Mouse (Mus musculus): ENCODE data around the gene Wdr6.
"Not testable (repeated sequence)": the region's sequence is repeated elsewhere in the genome, so short reads cannot be mapped to it uniquely, and the experiment has no call there.

Wdr6 gene

GRCm38 (mm10) chr9:108578545-108579343 is at the start of gene Wdr6:
Wdr6 (minus strand) TSS chr9:108578739.
- peak; percentile 94 for DNase-seq (ENCODE audit: low spot score)

DNA sequence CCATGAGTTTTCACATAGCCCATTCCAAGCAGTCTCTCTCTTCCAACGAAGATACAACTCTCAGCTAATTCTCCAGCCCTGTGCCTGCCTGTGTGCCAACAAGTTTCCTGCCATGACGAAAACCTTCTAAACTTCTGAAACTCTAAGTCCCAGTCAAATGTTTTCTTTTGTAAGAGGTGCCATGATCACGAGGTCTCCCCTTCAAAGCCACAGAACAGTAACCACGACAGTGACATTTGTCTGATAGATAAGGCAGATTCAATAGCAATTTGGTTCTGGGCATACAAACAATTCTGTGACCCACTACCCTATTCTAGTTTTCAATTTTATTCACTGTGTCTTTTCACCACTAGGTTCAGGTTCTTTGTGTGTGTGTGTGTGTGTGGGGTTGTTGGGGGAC is 49.6 kb upstream of the Wdr6 start:
- no peak for DNase-seq (ENCODE audit: low spot score)

DNA sequence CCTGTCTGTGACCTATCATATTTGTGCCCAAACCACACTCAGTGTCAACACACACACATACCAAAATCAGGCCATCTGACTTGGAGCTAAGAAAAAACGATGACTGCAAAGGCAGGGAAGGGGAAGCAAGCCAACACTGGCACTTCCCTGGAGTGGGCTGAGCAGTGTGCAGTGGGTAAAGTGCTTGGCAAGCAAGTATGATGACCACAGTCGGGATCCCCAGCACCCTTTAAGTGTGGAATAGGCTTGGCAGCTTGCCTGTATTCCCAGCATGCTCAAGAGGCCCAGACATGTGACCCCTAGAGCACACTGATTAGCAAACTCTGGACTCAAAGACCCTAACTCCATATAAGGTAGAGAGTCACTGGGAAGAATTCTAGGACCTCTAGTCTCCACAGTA is 48.0 kb upstream of the Wdr6 start:
- DNase-seq (ENCODE audit: low spot score), result no peak

GRCm38 (mm10) chr9:108617301-108617700 is 38.8 kb upstream of the Wdr6 start:
- DNase-seq (ENCODE audit: low spot score), result no peak

DNA sequence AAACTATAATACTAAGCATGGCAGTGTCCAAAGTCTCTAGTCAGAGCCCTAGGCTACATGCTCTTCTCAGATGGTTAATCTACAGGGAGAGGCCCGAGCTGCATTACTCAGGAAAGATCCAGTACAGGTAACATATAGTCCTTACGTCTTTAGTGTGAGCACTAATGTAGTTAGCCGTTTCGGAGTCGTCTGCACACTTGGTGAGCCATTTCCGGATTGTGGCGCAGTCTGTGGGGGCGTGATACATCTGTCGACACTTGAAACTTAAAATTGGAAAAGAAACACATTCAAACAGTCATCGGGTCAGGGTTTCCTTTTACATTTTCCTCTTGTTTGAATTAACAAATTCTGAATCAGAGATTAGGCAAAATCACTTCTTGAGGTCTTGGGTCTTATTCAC is 32.9 kb upstream of the Wdr6 start:
- no peak for DNase-seq (ENCODE audit: low spot score)

DNA sequence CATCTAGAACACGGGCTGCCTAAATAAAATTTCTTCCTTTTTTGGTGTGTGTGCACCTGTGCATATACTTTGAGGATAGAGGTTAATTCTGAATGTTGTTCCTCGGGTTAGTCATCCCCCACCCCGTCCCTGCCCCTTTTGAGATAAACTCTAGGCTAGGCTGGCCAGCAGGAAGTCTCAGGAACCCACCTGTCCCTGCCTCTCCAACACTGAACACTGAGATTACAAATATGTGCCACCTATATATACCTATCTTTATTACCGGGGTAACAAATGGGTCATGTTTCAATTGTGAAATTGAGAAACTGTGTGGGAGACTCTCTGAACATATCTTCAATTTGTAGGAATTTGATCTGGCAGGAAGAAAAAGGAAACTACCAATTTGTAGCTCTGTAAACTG is 30.4 kb upstream of the Wdr6 start:
- DNase-seq (ENCODE audit: low spot score), result no peak

DNA sequence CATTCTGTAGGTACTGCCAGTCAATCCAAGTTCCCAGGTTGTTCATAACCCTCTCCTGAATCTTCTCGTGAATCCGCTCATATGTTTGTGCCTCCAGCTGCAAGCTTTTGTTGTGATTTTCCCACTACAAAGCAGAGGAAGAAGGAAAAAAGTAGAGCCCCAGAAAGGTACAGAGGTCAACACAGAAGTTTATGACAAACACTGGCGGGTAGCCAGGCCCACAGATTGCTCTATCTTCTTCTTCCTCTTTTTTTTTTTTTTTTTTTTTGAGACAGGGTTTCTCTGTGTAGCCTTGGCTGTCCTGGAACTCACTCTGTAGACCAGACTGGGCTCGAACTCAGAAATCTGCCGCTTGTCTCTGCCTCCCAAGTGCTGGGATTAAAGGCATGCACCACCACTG is 29.4 kb upstream of the Wdr6 start:
- not testable (repeated sequence) for DNase-seq (ENCODE audit: low spot score)

DNA sequence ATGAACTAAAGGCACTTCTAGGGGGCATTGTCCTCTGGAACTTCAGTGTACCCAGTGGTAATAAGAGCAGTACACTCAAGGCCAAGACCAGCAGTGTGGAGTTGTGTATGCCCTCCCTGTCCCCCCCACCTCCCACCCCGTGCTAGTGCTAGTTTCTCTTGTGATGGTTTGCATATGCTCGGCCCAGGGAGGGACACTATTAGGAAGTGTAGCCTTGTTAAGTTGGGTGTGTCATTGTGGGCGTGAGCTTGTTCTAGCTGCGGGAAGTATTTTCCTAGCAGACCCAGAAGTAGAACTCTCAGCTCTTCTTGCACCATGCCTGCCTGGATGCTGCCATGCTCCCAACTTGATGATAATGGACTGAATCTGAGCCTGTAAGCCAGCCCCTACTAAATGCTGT is 23.4 kb upstream of the Wdr6 start:
- no peak for DNase-seq (ENCODE audit: low spot score)

- no peak for DNase-seq (ENCODE audit: low spot score)
These were observed 21.5 kb upstream of the Wdr6 start for GRCm38 (mm10) chr9:108600011-108600410.

DNA sequence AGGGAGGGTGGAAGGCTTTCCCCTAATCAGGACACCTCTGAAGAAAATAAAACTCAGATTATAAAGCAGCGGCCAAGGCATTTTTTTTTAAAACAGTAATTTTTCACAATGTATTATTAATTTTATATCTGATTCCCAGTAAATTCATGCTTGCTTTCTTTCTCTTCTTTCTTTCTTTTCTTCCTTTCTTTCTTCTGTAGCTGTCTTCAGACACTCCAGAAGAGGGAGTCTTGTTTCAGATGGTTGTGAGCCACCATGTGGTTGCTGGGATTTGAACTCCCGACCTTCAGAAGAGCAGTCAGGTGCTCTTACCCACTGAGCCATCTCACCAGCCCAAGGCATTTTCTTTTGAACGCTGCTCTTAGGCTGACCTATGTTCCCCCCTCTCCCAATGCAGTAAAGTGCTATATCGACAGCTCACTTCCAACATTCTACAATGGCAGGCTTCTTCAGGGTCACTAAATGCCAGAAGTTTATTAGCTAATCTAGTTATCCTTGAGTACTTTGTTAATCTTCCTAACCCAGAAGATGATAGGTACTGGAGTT is 20.6 kb upstream of the Wdr6 start:
- DNase-seq (ENCODE audit: low spot score), result no peak

GRCm38 (mm10) chr9:108596998-108597764 is 18.6 kb upstream of the Wdr6 start, which contains the start of gene P4htm:
P4htm (minus strand) TSS chr9:108597667.
- DNase-seq (ENCODE audit: low spot score), result peak; percentile 77

GRCm38 (mm10) chr9:108594354-108594753 is 15.8 kb upstream of the Wdr6 start:
- no peak for DNase-seq (ENCODE audit: low spot score)

GRCm38 (mm10) chr9:108591462-108591861 is 12.9 kb upstream of the Wdr6 start:
- no peak for DNase-seq (ENCODE audit: low spot score)

DNA sequence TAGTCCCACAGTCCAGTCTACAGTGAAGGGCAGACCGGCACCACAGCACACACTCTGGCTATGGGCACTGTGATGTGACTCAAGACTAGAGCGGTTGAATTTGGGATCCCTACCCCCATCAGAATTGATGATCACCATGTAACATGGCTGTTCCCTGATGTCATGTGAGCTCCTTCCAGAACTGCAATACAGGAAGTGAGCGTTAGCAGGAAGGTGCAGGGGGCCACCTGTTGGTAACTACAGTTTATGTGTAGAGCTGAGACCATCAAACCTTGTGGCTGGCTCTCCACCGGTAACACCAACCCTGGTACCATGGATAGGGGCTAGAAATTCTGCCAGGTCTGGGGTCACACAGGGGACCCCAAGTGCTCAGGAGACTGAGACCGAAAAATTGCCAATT is 10.7 kb upstream of the Wdr6 start:
- no peak for DNase-seq (ENCODE audit: low spot score)

DNA sequence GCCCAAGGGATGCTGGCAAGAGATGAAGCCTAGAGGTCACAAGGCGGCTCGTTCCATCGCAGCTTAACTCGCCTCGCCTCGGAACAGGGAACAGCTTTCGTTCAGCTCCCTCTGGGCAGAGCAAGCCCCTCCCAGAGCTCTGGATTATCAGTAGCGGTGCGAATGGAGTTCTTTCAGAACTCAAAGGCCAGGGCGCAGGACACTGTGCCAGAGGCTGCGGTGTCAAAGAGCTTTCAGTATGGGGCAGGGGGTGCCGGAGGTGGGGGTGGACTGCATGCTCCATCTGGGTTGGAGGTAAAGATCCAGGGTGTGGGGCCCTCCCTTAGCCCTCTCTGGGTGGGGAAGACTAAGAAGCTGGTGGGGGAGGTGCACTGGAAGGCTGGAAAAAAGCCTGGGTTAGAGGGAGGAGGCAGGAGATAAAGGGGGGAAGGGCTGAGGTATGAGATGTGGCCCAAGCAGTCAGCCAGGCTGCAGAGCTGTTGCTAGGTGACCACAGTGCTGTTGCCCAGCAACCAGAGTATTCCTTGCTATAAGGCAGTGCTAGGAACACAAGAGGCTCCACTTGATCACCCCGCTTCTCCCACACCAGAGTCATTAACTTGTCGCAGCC is 9.1 kb upstream of the Wdr6 start:
- peak; percentile 83 for DNase-seq (ENCODE audit: low spot score)

- no peak for DNase-seq (ENCODE audit: low spot score)
These were observed 778 bp upstream of the Wdr6 start for GRCm38 (mm10) chr9:108579344-108579690.

DNA sequence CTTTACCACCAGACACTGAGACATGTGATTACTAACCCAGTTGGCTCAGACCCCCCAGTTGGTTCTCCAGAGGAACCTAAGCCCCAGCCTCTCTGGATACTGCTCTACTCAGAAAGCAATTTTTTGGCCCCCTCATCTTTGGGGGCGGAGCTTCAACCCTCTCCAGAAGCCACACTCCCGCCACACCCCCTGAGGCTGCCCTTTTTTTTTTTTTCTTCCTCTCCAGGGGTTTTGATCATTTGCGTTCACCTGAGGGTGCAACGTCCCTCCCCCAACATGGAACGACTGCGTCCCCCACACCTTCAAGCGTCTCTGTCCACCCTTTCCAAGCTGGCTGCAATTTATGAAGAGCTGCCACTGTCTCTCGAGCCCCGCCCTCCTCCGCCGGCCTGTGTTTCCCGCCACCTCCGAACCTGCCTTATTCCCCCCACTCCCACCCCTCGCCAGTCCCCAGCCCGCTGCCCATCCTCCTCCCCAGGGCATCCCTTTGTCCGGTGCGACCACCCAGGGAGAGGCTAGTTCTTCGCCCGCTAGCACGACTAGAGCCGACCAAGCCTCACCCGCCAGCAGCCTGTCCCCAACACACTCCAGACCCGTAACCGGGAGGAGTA is 500 bp downstream of the Wdr6 start:
- peak; percentile 84 for DNase-seq (ENCODE audit: low spot score)

DNA sequence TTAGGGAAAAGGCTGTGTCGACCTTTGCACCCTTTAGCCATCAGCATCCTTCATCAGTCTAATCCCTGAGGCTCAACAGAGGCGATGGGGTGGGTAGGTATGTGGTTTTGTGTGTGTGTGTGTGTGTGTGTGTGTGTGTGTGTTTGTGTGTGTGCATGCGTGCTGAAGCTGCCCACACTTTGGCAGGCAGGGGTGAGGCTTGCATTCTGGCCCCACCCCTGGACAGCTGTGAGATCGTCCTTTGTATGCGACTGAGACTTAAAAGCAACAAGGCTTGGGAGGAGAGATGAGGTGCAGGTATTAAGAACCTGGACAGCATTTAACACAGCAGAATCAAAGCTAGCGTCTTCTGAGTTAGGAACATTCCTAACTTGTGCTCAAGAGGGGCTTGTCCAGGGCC is 1.5 kb downstream of the Wdr6 start:
- no peak for DNase-seq (ENCODE audit: low spot score)

GRCm38 (mm10) chr9:108575321-108576297 is 2.9 kb downstream of the Wdr6 start:
- DNase-seq (ENCODE audit: low spot score), result no peak

- DNase-seq (ENCODE audit: low spot score), result peak; percentile 42
These were observed 3.6 kb downstream of the Wdr6 start for GRCm38 (mm10) chr9:108574921-108575320.

All from testis, postnatal 10 days (tissue).